Mouse (Mus musculus) liver, postnatal 0 days (tissue): ENCODE results near the gene Trim24.

ENCODE experiments used
- CTCF ChIP-seq: sonication (generic); IDR thresholded peaks from 2 replicates; pipeline ENCODE4 v1.5.1; 2016; ENCODE audit warnings: antibody characterized with exemption, low read depth
- EP300 ChIP-seq: IDR thresholded peaks from 2 replicates; pipeline ENCODE4 v1.6.1; 2016; ENCODE audit warnings: antibody characterized with exemption, low read depth, mild to moderate bottlenecking

GRCm38 (mm10) chr6:37828955-37829354, 41.7 kb upstream of the Trim24 start:
- TF ChIP-seq CTCF (no peak), EP300 (no peak)
